Mouse (Mus musculus) bone marrow, adult 2 months (tissue): ENCODE measurements around the gene Cttn. TPM values are rescaled to one million over a fixed set of nuclear protein-coding genes. Genes with fewer than 3 reads are reported as not detected.

Source experiments
- H3K27ac ChIP-seq: fragments of 200-500 bp; 2 replicates; pipeline ENCODE4 v1.5.1; 2012; ENCODE audit warnings: low read depth, mild to moderate bottlenecking, control low read depth, inconsistent platforms, low read length; ENCODE audit not compliant: control insufficient read depth, poor library complexity, insufficient read depth
- H3K4me1 ChIP-seq: fragments of 200-500 bp; 2 replicates; pipeline ENCODE4 v1.6.1; 2011; ENCODE audit warnings: low read length; ENCODE audit not compliant: control insufficient read depth, insufficient read depth
- H3K4me3 ChIP-seq: fragments of 200-500 bp; replicated peaks from 2 replicates; pipeline ENCODE3; 2011; ENCODE audit warnings: mild to moderate bottlenecking, low read depth, low read length, control low read depth; ENCODE audit not compliant: control insufficient read depth
- CTCF ChIP-seq: fragments of 200-500 bp; IDR thresholded peaks from 2 replicates; pipeline ENCODE4 v1.5.1; 2011; ENCODE audit warnings: low read length, control low read depth; ENCODE audit not compliant: control insufficient read depth, insufficient read depth
- POLR2A ChIP-seq: fragments of 200-500 bp; IDR thresholded peaks from 2 replicates; pipeline ENCODE4 v1.6.1; 2011; ENCODE audit warnings: low read depth, mild to moderate bottlenecking, control low read depth, low read length, borderline replicate concordance; ENCODE audit not compliant: control insufficient read depth
- WGBS: fragments of 180-500 bp; shearing (Covaris S2); methylation state at CpG from one replicate; pipeline ENCODE4 v1.1.7; 2018; 5-methylcytosine and 5-hydroxymethylcytosine counted together
- polyA plus RNA-seq: library from polyadenylated mRNA; stranded (reverse); fragments of >200 nt; gene quantifications from 2 replicates; pipeline ENCODE4 v1.2.4, GENCODE M21; 2011; ENCODE audit warnings: low replicate concordance; ENCODE audit not compliant: missing spikeins, insufficient read depth, insufficient read length

The Cttn gene
- polyA plus RNA-seq, 1 experiment, result 37.5 TPM

GRCm38 (mm10) chr7:144461246-144461902 is 9.4 kb downstream of the Cttn start:
- TF ChIP-seq POLR2A (no peak), CTCF (no peak)
- Histone ChIP-seq H3K4me3 (no peak overlapping the region), H3K4me1 (no peaks in the 10 kb centered on the region), H3K27ac (no peak overlapping the region)
- WGBS, result 79% methylated on average over 6 of the region's 6 CpGs

DNA sequence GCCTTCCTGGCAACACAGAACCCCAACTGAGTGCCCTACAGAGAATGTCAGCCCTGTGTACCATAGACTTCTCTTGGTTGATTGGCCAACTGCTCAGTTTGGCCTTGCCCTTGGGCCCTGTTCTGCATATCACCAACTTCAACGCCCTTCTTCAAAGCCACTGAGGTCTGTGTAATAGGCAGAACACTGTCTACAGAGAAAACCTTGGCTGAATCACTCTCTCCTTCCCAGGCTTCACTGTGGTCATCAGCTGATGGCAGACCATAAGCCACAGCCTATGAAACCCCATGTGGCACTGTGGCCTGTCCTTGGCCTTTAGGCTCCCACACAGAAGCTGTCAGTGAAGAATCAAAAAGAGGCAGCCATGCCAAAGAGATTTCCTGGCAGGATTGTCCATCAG is 11.9 kb downstream of the Cttn start:
- H3K4me3 ChIP-seq, result no peak overlapping the region
- H3K4me1 ChIP-seq, result no peaks in the 10 kb centered on the region
- TF ChIP-seq CTCF, result no peak
- TF ChIP-seq POLR2A, result no peak
- WGBS, result 89% methylated on average over 1 of the region's 1 CpGs
- H3K27ac ChIP-seq, result no peak overlapping the region

- Histone ChIP-seq H3K4me1 (peaks cover 8% of the 10 kb centered on the region), H3K27ac (no peak overlapping the region), H3K4me3 (no peak overlapping the region)
- WGBS, result 76% methylated on average over 9 of the region's 9 CpGs
- TF ChIP-seq CTCF (no peak), POLR2A (no peak)
Observed at GRCm38 (mm10) chr7:144450661-144451060, 20.1 kb downstream of the Cttn start.

DNA sequence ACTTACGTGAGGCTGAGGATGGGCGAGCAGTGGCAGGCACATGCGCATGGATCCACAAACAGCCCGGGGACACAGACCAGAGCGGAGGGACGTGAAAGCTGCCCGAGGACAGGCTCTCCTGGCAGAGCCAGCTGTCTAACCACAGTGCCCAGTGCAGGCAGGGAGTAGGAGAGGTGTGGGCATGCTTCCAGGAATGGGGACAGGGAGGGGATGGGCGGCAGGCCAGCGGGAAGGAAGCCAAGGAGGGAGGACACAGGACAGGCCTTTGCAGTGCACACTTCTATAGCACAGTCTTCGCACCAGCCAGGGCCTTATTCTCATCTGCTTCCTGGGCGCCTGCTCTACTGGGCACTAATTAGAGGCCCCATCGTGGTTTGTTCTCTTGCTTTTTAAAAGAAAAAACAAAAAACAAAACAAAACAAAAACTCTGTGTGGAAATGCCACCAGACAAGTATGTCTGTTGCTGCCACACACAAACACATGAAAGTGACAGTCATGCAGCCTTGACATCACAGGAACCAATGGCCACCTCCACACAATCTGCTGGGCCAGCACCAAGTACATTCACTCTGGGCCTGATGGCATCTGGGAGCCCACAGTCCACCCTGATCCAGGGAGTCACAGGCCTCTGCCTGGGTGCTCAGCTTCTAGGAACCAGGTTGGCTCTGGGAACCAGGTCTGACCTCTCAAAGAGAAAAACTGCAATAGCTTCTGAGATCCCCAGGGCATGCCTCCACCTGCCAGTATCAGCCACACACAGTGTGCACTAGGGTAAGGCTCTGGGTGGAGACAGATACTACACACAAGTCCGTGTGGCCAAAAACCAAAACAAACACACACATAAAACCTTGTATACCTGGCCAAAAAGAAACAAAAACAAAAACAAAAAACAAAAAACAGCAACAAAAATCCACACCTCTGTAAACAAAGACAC is 20.9 kb downstream of the Cttn start:
- Histone ChIP-seq H3K4me3 (no peak overlapping the region), H3K4me1 (peaks cover 8% of the 10 kb centered on the region), H3K27ac (no peak overlapping the region)
- TF ChIP-seq CTCF (no peak), POLR2A (no peak)
- WGBS, result 77% methylated on average over 13 of the region's 13 CpGs

DNA sequence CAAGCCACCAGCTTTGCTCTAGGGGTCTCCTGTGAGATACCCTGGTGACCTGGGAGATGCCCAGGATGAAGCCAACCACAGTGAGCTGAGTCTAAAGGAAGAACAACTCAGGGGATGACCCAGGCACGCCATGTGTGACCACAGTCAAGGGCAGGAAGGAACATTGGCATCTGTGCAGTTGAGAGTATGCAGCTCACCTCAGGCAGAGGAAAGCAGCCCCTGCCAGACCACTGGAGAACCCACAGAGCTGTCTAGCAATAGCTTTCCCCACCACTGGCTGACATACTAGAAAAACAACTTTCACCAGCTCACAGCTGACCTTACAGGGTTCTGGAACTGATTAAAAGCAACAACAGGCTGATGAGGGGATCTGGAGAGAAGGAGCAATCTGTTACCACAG is 22.6 kb downstream of the Cttn start:
- Histone ChIP-seq H3K4me1 (peaks cover 8% of the 10 kb centered on the region), H3K27ac (no peak overlapping the region), H3K4me3 (no peak overlapping the region)
- TF ChIP-seq CTCF, result no peak
- no peak for TF ChIP-seq POLR2A
- 16% methylated on average over 1 of the region's 1 CpGs for WGBS

- peaks cover 8% of the 10 kb centered on the region for H3K4me1 ChIP-seq
- no peak overlapping the region for H3K27ac ChIP-seq
- no peak for TF ChIP-seq POLR2A
- no peak for TF ChIP-seq CTCF
- 3% methylated on average over 3 of the region's 3 CpGs for WGBS
- H3K4me3 ChIP-seq, result no peak overlapping the region
Observed at GRCm38 (mm10) chr7:144447146-144447545, 23.7 kb downstream of the Cttn start.

- 34% methylated on average over 7 of the region's 7 CpGs for whole genome bisulfite sequencing
- Histone ChIP-seq H3K27ac (no peak overlapping the region), H3K4me3 (no peak overlapping the region), H3K4me1 (peaks cover 8% of the 10 kb centered on the region)
- no peak for TF ChIP-seq CTCF
- TF ChIP-seq POLR2A, result no peak
Observed at GRCm38 (mm10) chr7:144444788-144445187, 26.0 kb downstream of the Cttn start.

- H3K4me1 ChIP-seq, result peaks cover 3% of the 10 kb centered on the region
- 79% methylated on average over 4 of the region's 4 CpGs for WGBS
- TF ChIP-seq CTCF, result no peak
- no peak for TF ChIP-seq POLR2A
Observed at GRCm38 (mm10) chr7:144441976-144442375, 28.8 kb downstream of the Cttn start.

More at GRCm38 (mm10) chr7:144441976-144442375, 28.8 kb downstream of the Cttn start:
- no peak overlapping the region for H3K4me3 ChIP-seq
- H3K27ac ChIP-seq, result no peak overlapping the region
